Mouse (Mus musculus) heart, postnatal 25 days (tissue): ENCODE results near the gene Gm49369. TPM values are rescaled to one million over a fixed set of nuclear protein-coding genes. Genes with fewer than 3 reads are reported as not detected.
"Not testable (repeated sequence)": the region's sequence is repeated elsewhere in the genome, so short reads cannot be mapped to it uniquely, and the experiment has no call there.

Experiments used
- DNase-seq: peaks from one replicate; pipeline ENCODE4 v3.0.0; 2022; ENCODE audit warnings: low spot score
- intact Hi-C: fragments of 180-260 bp; cut with DNase I; formaldehyde crosslinking; loops from one replicate; pipeline ENCODE4 v1.15.1; 2025
- total RNA-seq, 2 experiments: library from RNA; stranded (reverse); gene quantifications; 2 replicates each; pipeline ENCODE4 v1.2.3; 2021

Gene Gm49369
- total RNA-seq, 2 experiments from 2014 or later = 3.0 to 4.1 TPM

DNA sequence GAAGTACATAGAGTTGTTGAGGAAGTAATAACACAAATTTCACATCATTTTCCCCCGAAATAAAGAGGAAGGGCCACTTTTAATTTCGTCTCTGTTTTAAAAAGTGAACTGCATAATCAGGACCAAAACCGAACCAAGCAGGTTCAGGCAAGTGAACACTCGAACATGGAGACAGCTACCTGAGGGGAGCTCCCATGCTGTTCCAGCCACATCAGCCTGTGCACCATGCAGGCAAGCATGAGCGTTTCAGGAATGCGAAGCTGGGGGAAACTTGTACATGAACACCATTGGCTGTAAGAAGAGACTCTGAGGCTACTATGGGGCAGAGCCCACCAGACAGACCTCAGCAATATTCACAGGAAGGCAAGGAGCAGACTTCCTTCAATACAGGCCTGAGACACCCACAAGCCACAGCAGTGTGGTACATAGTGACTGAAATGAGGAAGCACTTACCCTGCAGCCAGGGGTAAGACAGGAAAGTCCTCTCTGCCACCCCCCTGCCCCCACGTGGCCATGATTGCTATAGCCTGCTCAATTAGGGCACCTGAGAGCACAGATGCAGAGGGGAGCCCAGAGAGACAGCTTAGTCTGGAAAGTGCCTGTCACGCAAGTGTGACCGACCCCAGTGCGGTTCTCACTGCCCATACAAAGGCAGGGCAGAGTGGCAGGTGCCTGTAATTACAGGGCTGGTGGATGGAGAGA is 42.0 kb downstream of the Gm49369 start:
- no peak for DNase-seq
- intact Hi-C loops = no loop called here

DNA sequence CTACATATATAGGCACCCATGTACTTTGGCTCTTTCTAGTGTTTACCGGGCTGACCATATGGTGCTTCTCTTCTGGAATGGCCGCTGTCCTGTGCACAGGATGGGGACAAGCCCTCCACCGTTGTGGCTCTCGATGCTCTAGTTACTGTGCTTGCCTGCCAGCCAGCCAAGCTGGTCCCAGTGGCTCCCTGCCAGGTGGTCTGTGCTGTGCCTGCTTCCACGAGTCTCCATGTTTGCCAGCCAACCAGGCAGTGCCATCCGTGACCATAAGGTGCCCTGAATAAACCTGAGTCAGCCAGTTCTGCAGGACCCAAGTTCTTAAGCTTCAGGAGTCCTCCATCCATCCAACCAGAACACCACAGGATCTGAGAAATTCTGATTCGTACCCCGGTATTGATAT is 47.3 kb downstream of the Gm49369 start:
- no peak for DNase-seq
- intact Hi-C loops = loop anchor here (2.0 to 5.0 kb wide), 4 partner anchors 90 to 247 kb away; partner anchors contain the start of gene Tnnt3

DNA sequence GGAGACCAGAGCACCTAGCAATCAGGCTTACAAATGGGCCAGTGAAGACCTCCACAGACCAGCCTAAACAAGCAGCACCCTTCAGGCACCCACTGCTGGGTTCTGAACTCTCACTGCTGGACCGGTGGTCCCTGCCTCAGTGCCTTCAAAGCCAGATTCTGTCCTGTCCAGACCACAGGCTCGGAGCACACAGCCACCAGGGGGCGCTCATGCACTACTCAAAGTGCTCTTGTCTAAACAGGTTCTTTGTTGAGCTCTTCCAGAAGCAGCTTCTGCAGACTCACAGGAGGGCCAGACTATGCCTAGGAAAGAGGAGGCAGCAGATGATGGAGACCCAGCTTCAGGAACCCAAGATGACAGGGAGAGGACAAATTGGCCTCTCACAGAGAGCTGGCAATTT is 48.2 kb downstream of the Gm49369 start:
- DNase-seq = peak; percentile 61
- intact Hi-C loops = loop anchor here (1.0 to 5.0 kb wide), 4 partner anchors 91 to 338 kb away; partner anchors contain the start of gene Tnnt3

DNA sequence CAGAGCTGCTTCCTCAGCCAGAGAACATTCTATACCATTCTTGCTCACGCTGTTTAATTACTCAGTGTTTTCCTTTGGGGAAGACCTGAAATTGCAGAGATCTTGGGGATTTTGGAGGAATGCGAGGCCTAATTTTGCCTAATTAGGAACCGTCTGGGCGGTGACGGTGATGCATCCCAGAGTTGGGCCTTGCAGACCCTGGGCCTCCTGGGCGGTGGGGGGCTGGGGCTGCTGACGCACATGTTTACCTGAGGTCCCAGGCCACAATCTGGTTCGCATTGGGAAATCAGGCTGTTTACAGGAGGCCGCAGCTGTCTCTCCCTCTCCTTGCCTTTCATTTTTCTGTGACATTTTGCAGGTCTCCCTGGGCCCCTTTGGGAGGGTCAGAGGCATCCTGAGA is 49.7 kb downstream of the Gm49369 start:
- DNase-seq = not testable (repeated sequence)
- intact Hi-C loops = loop anchor here (1.0 to 5.0 kb wide), 2 partner anchors 16 to 340 kb away; no protein-coding TSS in a partner anchor

DNA sequence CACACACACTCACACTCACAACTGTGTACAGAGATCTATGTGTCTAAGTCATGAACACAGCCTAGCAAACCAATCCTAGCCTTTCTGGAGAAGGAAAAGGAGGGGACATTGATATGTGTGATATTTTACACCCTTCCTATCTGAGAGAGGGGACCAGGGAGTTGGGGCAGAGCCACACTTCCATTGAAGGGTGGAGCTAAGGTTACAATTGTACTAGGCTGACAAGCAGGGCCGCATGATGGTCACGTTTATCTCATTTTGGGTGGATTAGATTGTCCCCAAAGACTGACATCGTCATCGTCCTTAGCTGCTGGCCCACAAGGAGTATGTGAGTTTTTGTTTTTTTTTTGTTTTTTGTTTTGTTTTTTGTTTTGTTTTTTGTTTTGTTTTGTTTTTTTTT is 51.2 kb downstream of the Gm49369 start:
- intact Hi-C loops = loop anchor here (5.0 kb wide), 1 partner anchor 341 kb away; no protein-coding TSS in a partner anchor
- DNase-seq = no peak

DNA sequence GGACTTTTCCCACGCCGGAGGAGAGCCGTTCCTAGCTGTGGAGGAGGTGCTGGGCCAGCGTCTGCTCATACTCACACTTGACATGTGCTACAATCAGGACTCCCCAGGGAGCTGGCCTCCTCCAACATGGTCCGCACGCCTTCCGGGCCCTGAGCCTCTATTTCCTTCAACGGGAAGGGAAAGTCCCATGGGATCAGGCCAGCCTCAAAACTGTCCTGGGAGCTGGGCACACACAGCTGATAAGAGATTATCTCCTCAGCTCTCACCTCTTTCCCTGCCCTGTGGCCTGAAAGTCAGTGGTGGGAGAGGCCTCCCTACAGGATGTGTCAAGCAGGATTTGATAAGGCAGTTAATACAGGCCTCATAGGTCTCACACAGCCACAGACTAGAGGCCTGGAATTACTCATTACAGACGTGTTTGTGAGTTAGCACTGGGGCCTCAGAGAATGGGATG is 52.2 kb downstream of the Gm49369 start:
- intact Hi-C loops = loop anchor here (5.0 kb wide), 1 partner anchor 342 kb away; no protein-coding TSS in a partner anchor
- DNase-seq = peak; percentile 75

DNA sequence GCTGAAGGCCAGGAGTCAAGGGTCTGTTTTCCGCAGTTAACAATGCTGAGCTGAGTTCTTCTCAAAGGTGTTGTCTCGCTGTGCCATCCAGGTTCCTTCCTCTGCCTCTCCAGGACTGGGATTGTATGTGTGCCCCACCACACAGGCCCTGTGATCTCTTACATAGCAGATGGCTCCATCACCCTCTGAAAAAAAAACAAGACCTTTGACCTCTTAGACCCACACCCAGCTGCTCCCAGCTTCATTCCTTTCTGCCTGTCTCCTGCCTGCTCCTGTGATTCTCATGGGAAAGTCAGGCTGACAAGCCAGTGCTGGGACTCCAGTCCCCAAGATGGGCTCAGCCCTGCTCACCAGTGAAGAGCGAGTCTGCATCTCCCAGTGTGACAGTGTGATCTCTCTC is 54.0 kb downstream of the Gm49369 start:
- no peak for DNase-seq
- intact Hi-C loops = no loop called here

DNA sequence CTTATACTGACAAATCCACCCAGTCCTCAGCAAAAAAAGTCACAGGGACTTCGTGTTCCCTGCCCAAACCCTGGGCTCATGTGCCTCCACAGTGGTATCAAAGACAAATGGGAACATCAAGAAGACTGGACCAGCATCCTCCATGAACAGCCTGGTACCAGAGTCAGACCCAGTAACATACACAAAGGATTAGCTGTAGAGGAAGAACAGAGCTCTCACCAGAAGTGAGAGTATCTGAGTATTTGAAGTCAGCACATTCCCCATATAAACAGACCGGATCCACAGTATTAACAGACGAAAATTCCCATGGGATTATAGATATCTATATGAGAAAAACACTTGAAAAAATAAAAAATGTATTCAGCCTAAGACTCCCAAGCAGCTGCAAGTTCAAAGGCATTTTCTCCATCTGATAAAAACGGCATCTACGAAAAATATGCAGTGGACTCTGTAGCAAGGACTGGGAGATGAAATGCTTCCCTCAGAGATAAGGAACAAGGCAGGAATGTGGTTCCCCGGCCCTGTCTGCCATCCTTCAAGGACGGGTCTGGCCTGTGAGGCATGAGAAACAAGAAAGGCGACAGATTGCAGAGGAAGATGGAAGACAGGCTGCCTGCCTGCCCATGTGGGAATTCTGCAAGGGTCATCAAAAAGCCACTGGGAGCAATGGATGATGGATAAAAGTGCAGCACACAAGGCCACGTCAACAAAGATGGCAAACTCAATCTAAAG is 55.6 kb downstream of the Gm49369 start:
- DNase-seq = no peak
- intact Hi-C loops = no loop called here

DNA sequence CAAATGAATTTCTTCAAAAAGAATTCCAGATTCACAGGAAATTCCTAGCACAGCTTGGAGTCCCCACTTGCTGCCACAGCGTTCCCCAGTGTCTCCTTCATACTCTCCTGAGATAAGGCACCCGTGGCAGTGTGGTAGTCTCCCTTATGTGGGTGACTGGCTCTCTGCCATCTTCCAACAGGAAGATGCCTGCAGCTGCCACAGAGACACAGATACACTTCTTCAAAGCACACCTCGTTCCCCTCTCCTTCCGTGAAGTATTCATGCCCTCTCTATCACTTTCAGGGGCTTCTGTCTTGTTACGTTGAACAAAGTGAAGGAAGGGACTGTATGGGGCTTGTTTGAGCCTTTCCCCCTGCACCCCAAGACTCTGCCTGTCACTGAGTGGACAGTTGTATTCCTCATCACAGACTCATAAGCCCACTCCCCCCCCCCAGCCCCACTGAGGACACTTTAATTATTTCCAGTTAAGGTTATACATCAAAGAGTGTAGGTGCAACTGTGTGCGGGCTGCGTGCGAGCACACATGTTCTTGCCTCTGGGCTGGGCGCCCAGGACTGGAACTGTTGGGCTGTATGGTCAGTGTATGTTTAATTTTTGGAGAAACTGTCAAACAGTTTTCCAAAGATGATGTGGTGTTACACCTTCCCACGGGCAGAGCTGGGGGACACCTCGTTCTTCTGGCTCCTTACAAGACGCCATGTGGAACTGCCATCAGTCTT is 58.9 kb downstream of the Gm49369 start:
- intact Hi-C loops = no loop called here
- DNase-seq = no peak

DNA sequence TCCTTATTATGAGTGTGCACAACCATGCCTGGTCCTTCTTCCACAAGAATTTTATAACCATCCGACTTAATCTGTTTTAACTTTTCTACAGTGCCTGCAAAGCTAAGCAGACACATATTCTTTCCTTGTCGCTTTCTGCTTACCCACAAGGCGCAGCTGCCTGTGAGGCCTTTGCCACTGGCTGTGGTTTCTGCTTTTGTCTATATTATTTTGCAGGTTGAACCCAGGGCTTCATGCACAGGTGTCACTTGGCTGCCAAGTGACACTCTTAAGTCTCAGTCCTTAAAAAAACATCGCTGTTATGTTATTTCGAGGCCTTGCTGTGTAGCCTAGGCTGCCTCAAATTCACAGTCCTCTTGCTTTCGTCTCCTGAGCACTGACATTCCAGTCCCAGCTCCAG is 59.8 kb downstream of the Gm49369 start:
- intact Hi-C loops = no loop called here
- DNase-seq = no peak

DNA sequence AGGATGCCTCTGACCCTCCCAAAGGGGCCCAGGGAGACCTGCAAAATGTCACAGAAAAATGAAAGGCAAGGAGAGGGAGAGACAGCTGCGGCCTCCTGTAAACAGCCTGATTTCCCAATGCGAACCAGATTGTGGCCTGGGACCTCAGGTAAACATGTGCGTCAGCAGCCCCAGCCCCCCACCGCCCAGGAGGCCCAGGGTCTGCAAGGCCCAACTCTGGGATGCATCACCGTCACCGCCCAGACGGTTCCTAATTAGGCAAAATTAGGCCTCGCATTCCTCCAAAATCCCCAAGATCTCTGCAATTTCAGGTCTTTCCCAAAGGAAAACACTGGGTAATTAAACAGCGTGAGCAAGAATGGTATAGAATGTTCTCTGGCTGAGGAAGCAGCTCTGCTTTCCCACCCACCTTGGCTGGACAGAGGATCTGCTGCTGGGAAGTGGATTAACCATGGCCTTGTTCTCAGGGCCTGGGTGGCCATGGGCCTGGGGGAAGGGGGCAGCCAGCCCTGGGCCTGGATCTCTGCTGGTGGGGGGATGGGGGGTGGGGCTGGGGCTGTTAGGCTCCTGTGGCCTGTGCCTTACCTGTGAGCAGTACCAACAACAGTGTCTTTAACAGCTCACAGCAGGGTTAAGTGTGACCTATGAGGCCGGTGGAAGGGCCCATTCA is 60.7 kb downstream of the Gm49369 start:
- DNase-seq, intact Hi-C loops: not testable (repeated sequence)

Other genes starting within 250 kb of the Gm49369 start
- gene Gm39115, start 246.6 kb downstream of the Gm49369 start, total RNA-seq = not detected
- not detected for gene Gm45337, start 238.1 kb downstream of the Gm49369 start, total RNA-seq
- gene Gm29735, start 225.6 kb downstream of the Gm49369 start, total RNA-seq = not detected
- not detected for gene Gm4553, start 216.9 kb downstream of the Gm49369 start, total RNA-seq
- not detected for gene Krtap5-2, start 206.7 kb downstream of the Gm49369 start, total RNA-seq
- not detected for gene Gm10153, start 192.3 kb downstream of the Gm49369 start, total RNA-seq
- gene Krtap5-3, start 181.3 kb downstream of the Gm49369 start, total RNA-seq = not detected
- not detected for gene Gm7579, start 170.8 kb downstream of the Gm49369 start, total RNA-seq
- not detected for gene Krtap5-5, start 152.7 kb downstream of the Gm49369 start, total RNA-seq
- not detected for gene Gm40460, start 141.6 kb downstream of the Gm49369 start, total RNA-seq
- gene Gm2431, start 124.3 kb downstream of the Gm49369 start, total RNA-seq = not detected
- gene Gm4559, start 108.3 kb downstream of the Gm49369 start, total RNA-seq = not detected
- gene Krtap5-1, start 85.5 kb downstream of the Gm49369 start, total RNA-seq = not detected
- gene Krtap5-4, start 79.1 kb downstream of the Gm49369 start, total RNA-seq = not detected
- gene Ifitm10, start 8.9 kb downstream of the Gm49369 start, total RNA-seq = 1 to 10 TPM; 1.8 to 2.0 TPM
- gene Ctsd, start 5.4 kb upstream of the Gm49369 start, total RNA-seq = 100 to 1,000 TPM; 692 to 727 TPM
- not detected for gene Syt8, start 52.2 kb upstream of the Gm49369 start, total RNA-seq
- gene Tnni2, start 59.1 kb upstream of the Gm49369 start, total RNA-seq = 1 to 10 TPM; 4.4 to 7.1 TPM
- gene Lsp1, start 78.1 kb upstream of the Gm49369 start, total RNA-seq = 10 to 100 TPM; 43.7 to 48.1 TPM
- gene Tnnt3, start 116.2 kb upstream of the Gm49369 start, total RNA-seq = 1 to 10 TPM in 1 of 2 experiments, not detected in 1; 2.0 TPM
- 10 to 100 TPM; 16.1 to 39.0 TPM for gene Mrpl23, start 150.0 kb upstream of the Gm49369 start, total RNA-seq